Mouse (Mus musculus) liver, embryonic 11.5 days (tissue): ENCODE measurements around the gene Nkx6-1. TPM values are rescaled to one million over a fixed set of nuclear protein-coding genes. Genes with fewer than 3 reads are reported as not detected.
A peak's percentile ranks its signal among the peaks of the same experiment; 100 is the strongest.

Experiments used
- ATAC-seq: fragments of 200-750 bp; cut with Nextera tagmentation; replicated peaks from 2 replicates; pipeline ENCODE4 v1.8.0; 2017; ENCODE audit warnings: moderate number of reproducible peaks, mild to moderate bottlenecking, moderate TSS enrichment, moderate library complexity; ENCODE audit not compliant: low FRiP score
- DNase-seq: peaks from one replicate; pipeline ENCODE4 v3.0.0-alpha.2; 2017; ENCODE audit warnings: low spot score
- H3K27ac ChIP-seq: fragments of 300-500 bp; sonication (generic); 2 replicates; pipeline ENCODE4 v1.5.1; 2014; ENCODE audit warnings: mild to moderate bottlenecking, low read depth, low read length, control low read depth
- H3K27me3 ChIP-seq: fragments of 300-500 bp; sonication (generic); replicated peaks from 2 replicates; pipeline ENCODE4 v1.6.1; 2014; ENCODE audit warnings: low read length, mixed read lengths; ENCODE audit not compliant: control insufficient read depth, insufficient read depth
- H3K36me3 ChIP-seq: fragments of 300-500 bp; sonication (generic); 2 replicates; pipeline ENCODE4 v1.6.1; 2014; ENCODE audit warnings: mild to moderate bottlenecking, low read length, moderate library complexity, mixed read lengths; ENCODE audit not compliant: control insufficient read depth, insufficient read depth
- H3K4me1 ChIP-seq: fragments of 300-500 bp; sonication (generic); replicated peaks from 2 replicates; pipeline ENCODE4 v1.6.1; 2014; ENCODE audit warnings: low read length, mixed read lengths; ENCODE audit not compliant: control insufficient read depth, insufficient read depth
- H3K4me2 ChIP-seq: fragments of 300-500 bp; sonication (generic); 2 replicates; pipeline ENCODE4 v1.6.1; 2014; ENCODE audit warnings: mild to moderate bottlenecking, control low read depth, moderate library complexity
- H3K4me3 ChIP-seq: fragments of 300-500 bp; sonication (generic); 2 replicates; pipeline ENCODE4 v1.5.1; 2014; ENCODE audit warnings: low read depth, low read length, control low read depth
- H3K9ac ChIP-seq: fragments of 300-500 bp; sonication (generic); 2 replicates; pipeline ENCODE4 v1.6.1; 2014; ENCODE audit warnings: low read depth, low read length, control low read depth
- H3K9me3 ChIP-seq: fragments of 300-500 bp; sonication (generic); 2 replicates; pipeline ENCODE4 v1.6.1; 2016; ENCODE audit warnings: low read length, inconsistent platforms, mixed read lengths; ENCODE audit not compliant: control insufficient read depth
- WGBS: fragments of 180-500 bp; shearing (Covaris S2); extraction: QIAGEN DNeasy Blood & Tissue Kit; methylation state at CpG from one replicate; pipeline ENCODE4 v1.1.7; 2014; 5-methylcytosine and 5-hydroxymethylcytosine counted together
- polyA plus RNA-seq: library from polyadenylated mRNA; unstranded; fragments of >200 nt; fragmentation: Nextera tagmentation; extraction: Ambion mirVana; gene quantifications from 2 replicates; pipeline ENCODE4 v1.2.1, GENCODE M21; 2014

Nkx6-1 gene
- polyA plus RNA-seq, result 0.37 and 0.60 TPM in 2 replicates

GRCm38 (mm10) chr5:101664945-101665615 is at the start of gene Nkx6-1:
Gene Nkx6-1, minus strand, starts transcription at chr5:101664996.
- Histone ChIP-seq H3K27me3 (peaks cover 97% of the 10 kb centered on the region), H3K36me3 (no peaks in the 10 kb centered on the region), H3K4me1 (peaks cover 7% of the 10 kb centered on the region), H3K9ac (no peak within 1 kb of the TSS), H3K4me2 (peak within 1 kb of the TSS; percentile 78), H3K4me3 (peak within 1 kb of the TSS; percentile 45), H3K9me3 (no peaks in the 10 kb centered on the region), H3K27ac (no peak within 1 kb of the TSS)
- ATAC-seq, result peak; percentile 96
- DNase-seq, result peak; percentile 82
- WGBS, result under 1% methylated on average over 39 of the region's 39 CpGs

- 80% methylated on average over 6 of the region's 6 CpGs for WGBS
- Histone ChIP-seq H3K27ac (no peak overlapping the region), H3K4me3 (no peak overlapping the region), H3K4me1 (no peaks in the 10 kb centered on the region), H3K9ac (no peak overlapping the region), H3K9me3 (no peaks in the 10 kb centered on the region), H3K27me3 (no peaks in the 10 kb centered on the region), H3K4me2 (no peak overlapping the region), H3K36me3 (no peaks in the 10 kb centered on the region)
- ATAC-seq, result no peak
- DNase-seq, result no peak
Observed at GRCm38 (mm10) chr5:101713064-101713613, 48.3 kb upstream of the Nkx6-1 start.

GRCm38 (mm10) chr5:101703374-101704260 is 38.8 kb upstream of the Nkx6-1 start:
- Histone ChIP-seq H3K9me3 (no peaks in the 10 kb centered on the region), H3K27ac (no peak overlapping the region), H3K4me3 (no peak overlapping the region), H3K27me3 (0 out of 2 replicates have a peak, but pooled peaks cover 2% of the 10 kb centered on the region), H3K4me2 (peak overlapping the region; percentile 18; the same call in 1 of the 2 replicates), H3K9ac (no peak overlapping the region), H3K36me3 (no peaks in the 10 kb centered on the region), H3K4me1 (no peaks in the 10 kb centered on the region)
- WGBS, result 49% methylated on average over 24 of the region's 25 CpGs
- DNase-seq (no peak), ATAC-seq (no peak)

GRCm38 (mm10) chr5:101702636-101703035 is 37.8 kb upstream of the Nkx6-1 start:
- Histone ChIP-seq H3K4me3 (no peak overlapping the region), H3K27ac (no peak overlapping the region), H3K9ac (no peak overlapping the region), H3K36me3 (no peaks in the 10 kb centered on the region), H3K27me3 (0 out of 2 replicates have a peak, but pooled peaks cover 2% of the 10 kb centered on the region), H3K4me1 (no peaks in the 10 kb centered on the region), H3K9me3 (no peaks in the 10 kb centered on the region), H3K4me2 (no peak overlapping the region)
- ATAC-seq (no peak), DNase-seq (no peak)
- WGBS, result 75% methylated on average over 11 of the region's 11 CpGs

- no peaks in the 10 kb centered on the region for H3K4me1 ChIP-seq
- no peak overlapping the region for H3K4me2 ChIP-seq
- DNase-seq (no peak), ATAC-seq (no peak)
- H3K27me3 ChIP-seq, result 0 out of 2 replicates have a peak, but pooled peaks cover 2% of the 10 kb centered on the region
- H3K9ac ChIP-seq, result no peak overlapping the region
- no peak overlapping the region for H3K4me3 ChIP-seq
- WGBS, result 6% methylated on average over 3 of the region's 3 CpGs
- H3K36me3 ChIP-seq, result no peaks in the 10 kb centered on the region
- no peak overlapping the region for H3K27ac ChIP-seq
- H3K9me3 ChIP-seq, result no peaks in the 10 kb centered on the region
Observed at GRCm38 (mm10) chr5:101700607-101701006, 35.8 kb upstream of the Nkx6-1 start.

GRCm38 (mm10) chr5:101688581-101688980 is 23.8 kb upstream of the Nkx6-1 start:
- Histone ChIP-seq H3K27me3 (no peaks in the 10 kb centered on the region), H3K9ac (no peak overlapping the region), H3K27ac (no peak overlapping the region), H3K9me3 (no peaks in the 10 kb centered on the region), H3K4me3 (no peak overlapping the region), H3K36me3 (no peaks in the 10 kb centered on the region), H3K4me1 (no peaks in the 10 kb centered on the region), H3K4me2 (no peak overlapping the region; the same call in 1 of the 2 replicates)
- DNase-seq (peak; percentile 43), ATAC-seq (no peak)
- 24% methylated on average over 15 of the region's 15 CpGs for WGBS

- H3K27ac ChIP-seq, result no peak overlapping the region
Observed at GRCm38 (mm10) chr5:101683340-101683739, 18.5 kb upstream of the Nkx6-1 start.

GRCm38 (mm10) chr5:101680338-101680737 is 15.5 kb upstream of the Nkx6-1 start:
- H3K9me3 ChIP-seq, result no peaks in the 10 kb centered on the region
- 64% methylated on average over 6 of the region's 6 CpGs for WGBS
- no peak overlapping the region for H3K4me2 ChIP-seq

More at GRCm38 (mm10) chr5:101683340-101683739, 18.5 kb upstream of the Nkx6-1 start:
- no peaks in the 10 kb centered on the region for H3K9me3 ChIP-seq
- no peak overlapping the region for H3K4me3 ChIP-seq
- DNase-seq (no peak), ATAC-seq (no peak)
- 49% methylated on average over 5 of the region's 5 CpGs for WGBS
- H3K9ac ChIP-seq, result no peak overlapping the region
- no peak overlapping the region for H3K4me2 ChIP-seq
- H3K36me3 ChIP-seq, result no peaks in the 10 kb centered on the region
- no peaks in the 10 kb centered on the region; the same call in 1 of the 2 replicates for H3K27me3 ChIP-seq
- no peaks in the 10 kb centered on the region for H3K4me1 ChIP-seq

More at GRCm38 (mm10) chr5:101680338-101680737, 15.5 kb upstream of the Nkx6-1 start:
- H3K4me1 ChIP-seq, result no peaks in the 10 kb centered on the region
- no peak overlapping the region for H3K27ac ChIP-seq
- no peak overlapping the region for H3K9ac ChIP-seq
- DNase-seq, result no peak
- no peak overlapping the region for H3K4me3 ChIP-seq
- no peak for ATAC-seq
- no peaks in the 10 kb centered on the region for H3K36me3 ChIP-seq
- no peaks in the 10 kb centered on the region; the same call in 1 of the 2 replicates for H3K27me3 ChIP-seq
